Mouse (Mus musculus): ENCODE results near the gene Sox11.

DNA sequence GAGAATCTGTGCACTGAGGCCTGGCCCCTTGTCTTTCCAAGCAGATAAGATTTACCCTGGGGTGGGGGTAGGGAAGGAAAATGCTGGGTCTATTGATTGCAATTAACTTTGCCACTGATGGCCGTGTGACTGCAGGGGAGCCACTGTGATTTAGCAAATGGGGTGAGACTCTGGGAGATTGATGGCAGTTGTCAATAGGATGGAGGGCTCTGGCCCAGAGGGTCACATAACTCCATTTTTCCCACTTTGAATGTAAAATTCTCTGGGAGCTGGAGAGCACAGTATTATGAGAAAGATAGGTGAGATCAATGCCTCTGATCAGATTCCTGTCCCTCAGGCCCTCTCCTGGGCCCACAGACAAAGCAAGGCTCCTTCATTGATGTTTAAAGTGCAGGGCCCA is 49.2 kb downstream of the Sox11 start:
- TF ChIP-seq CTCF (IDR thresholded peaks at IDR 0.05; ENCODE audit: low read depth): no peak
- TF ChIP-seq EP300 (IDR thresholded peaks at IDR 0.05; ENCODE audit: low read depth): no peak

Measured in liver, embryonic 14.5 days (tissue).